Mouse (Mus musculus) neural tube, embryonic 13.5 days (tissue): Measurements from ENCODE around the gene Meiob. TPM values are rescaled to one million over a fixed set of nuclear protein-coding genes. Genes with fewer than 3 reads are reported as not detected.

Experiments
- ATAC-seq: fragments of 200-750 bp; cut with Nextera tagmentation; 2 replicates; pipeline ENCODE4 v1.8.0; 2017; ENCODE audit warnings: low read depth, mild to moderate bottlenecking, moderate TSS enrichment, moderate library complexity
- H3K27ac ChIP-seq: fragments of 300-500 bp; sonication (generic); replicated peaks from 2 replicates; pipeline ENCODE4 v1.5.1; 2015; ENCODE audit warnings: moderate library complexity, mild to moderate bottlenecking, inconsistent platforms
- H3K27me3 ChIP-seq: fragments of 300-500 bp; sonication (generic); 2 replicates; pipeline ENCODE4 v1.6.1; 2015; ENCODE audit warnings: mild to moderate bottlenecking, inconsistent platforms
- H3K36me3 ChIP-seq: fragments of 300-500 bp; sonication (generic); 2 replicates; pipeline ENCODE4 v1.6.1; 2015; ENCODE audit warnings: mild to moderate bottlenecking, inconsistent platforms
- H3K4me1 ChIP-seq: fragments of 300-500 bp; sonication (generic); replicated peaks from 2 replicates; pipeline ENCODE4 v1.6.1; 2015; ENCODE audit warnings: inconsistent platforms
- H3K4me2 ChIP-seq: fragments of 300-500 bp; sonication (generic); 2 replicates; pipeline ENCODE4 v1.6.1; 2015; ENCODE audit warnings: inconsistent platforms, mild to moderate bottlenecking, moderate library complexity
- H3K4me3 ChIP-seq: fragments of 300-500 bp; sonication (generic); 2 replicates; pipeline ENCODE4 v1.5.1; 2015; ENCODE audit warnings: mild to moderate bottlenecking, inconsistent platforms
- H3K9ac ChIP-seq: fragments of 300-500 bp; sonication (generic); 2 replicates; pipeline ENCODE4 v1.6.1; 2015; ENCODE audit warnings: moderate library complexity, mild to moderate bottlenecking, inconsistent platforms
- H3K9me3 ChIP-seq: fragments of 300-500 bp; sonication (generic); 2 replicates; pipeline ENCODE4 v1.6.1; 2016; ENCODE audit warnings: inconsistent platforms
- WGBS: fragments of 180-500 bp; shearing (Covaris S2); methylation state at CpG from one replicate; pipeline ENCODE4 v1.1.7; 2015; 5-methylcytosine and 5-hydroxymethylcytosine counted together
- polyA plus RNA-seq: library from polyadenylated mRNA; unstranded; fragments of >200 nt; fragmentation: Nextera tagmentation; extraction: Ambion mirVana; gene quantifications from 2 replicates; pipeline ENCODE4 v1.2.1, GENCODE M21; 2015

The Meiob gene
- polyA plus RNA-seq, 1 experiment from 2014 or later, result not detected

DNA sequence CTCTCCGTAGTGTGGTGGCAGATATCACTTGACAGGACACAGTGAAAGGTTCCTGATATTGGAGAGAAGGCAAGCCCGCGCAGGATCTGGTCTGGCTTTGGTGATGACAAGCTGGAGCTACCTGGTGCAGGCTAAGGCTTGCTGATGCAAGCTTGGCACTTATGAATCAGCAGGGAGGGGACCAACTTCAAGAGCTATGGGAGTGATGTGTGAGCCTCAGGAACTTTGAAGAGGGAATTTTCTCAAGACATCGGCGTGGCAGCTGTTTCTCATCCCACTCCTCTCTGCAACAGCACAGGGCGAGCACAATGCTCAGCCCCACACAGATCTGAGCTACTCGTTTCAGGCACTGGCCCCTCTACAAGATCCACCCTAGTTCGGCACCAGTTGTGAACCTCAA, 35.8 kb downstream of the Meiob start, which contains the start of gene Hagh:
Gene Hagh, plus strand, starts transcription at position 302 of the 400 bp plus-strand sequence.
- H3K27me3 ChIP-seq, result peaks cover 42% of the 10 kb centered on the region
- H3K27ac ChIP-seq, result no peak within 1 kb of the TSS
- no peaks in the 10 kb centered on the region for H3K36me3 ChIP-seq
- no peak within 1 kb of the TSS for H3K4me2 ChIP-seq
- no peaks in the 10 kb centered on the region for H3K9me3 ChIP-seq
- WGBS, result 78% methylated on average over 8 of the region's 8 CpGs
- H3K4me1 ChIP-seq, result no peaks in the 10 kb centered on the region
- no peak within 1 kb of the TSS for H3K4me3 ChIP-seq
- no peak within 1 kb of the TSS for H3K9ac ChIP-seq
- ATAC-seq, result no peak

GRCm38 (mm10) chr17:24840341-24840740, 36.3 kb downstream of the Meiob start:
- ATAC-seq, result no peak
- 56% methylated on average over 5 of the region's 5 CpGs for WGBS
- Histone ChIP-seq H3K9ac (no peak overlapping the region), H3K9me3 (no peaks in the 10 kb centered on the region), H3K27me3 (peaks cover 45% of the 10 kb centered on the region), H3K4me2 (no peak overlapping the region), H3K27ac (no peak overlapping the region), H3K4me3 (no peak overlapping the region), H3K36me3 (no peaks in the 10 kb centered on the region), H3K4me1 (no peaks in the 10 kb centered on the region)

GRCm38 (mm10) chr17:24841133-24841532, 37.0 kb downstream of the Meiob start:
- H3K36me3 ChIP-seq, result no peaks in the 10 kb centered on the region
- H3K9me3 ChIP-seq, result no peaks in the 10 kb centered on the region
- H3K27me3 ChIP-seq, result peaks cover 42% of the 10 kb centered on the region
- ATAC-seq, result no peak
- H3K27ac ChIP-seq, result no peak overlapping the region
- no peaks in the 10 kb centered on the region for H3K4me1 ChIP-seq
- no peak overlapping the region for H3K4me3 ChIP-seq
- 55% methylated on average over 4 of the region's 4 CpGs for WGBS
- no peak overlapping the region for H3K4me2 ChIP-seq
- no peak overlapping the region for H3K9ac ChIP-seq

- no peak for ATAC-seq
- WGBS, result 56% methylated on average over 2 of the region's 2 CpGs
- peaks cover 32% of the 10 kb centered on the region for H3K27me3 ChIP-seq
These were observed 38.5 kb downstream of the Meiob start for GRCm38 (mm10) chr17:24842631-24843030.

DNA sequence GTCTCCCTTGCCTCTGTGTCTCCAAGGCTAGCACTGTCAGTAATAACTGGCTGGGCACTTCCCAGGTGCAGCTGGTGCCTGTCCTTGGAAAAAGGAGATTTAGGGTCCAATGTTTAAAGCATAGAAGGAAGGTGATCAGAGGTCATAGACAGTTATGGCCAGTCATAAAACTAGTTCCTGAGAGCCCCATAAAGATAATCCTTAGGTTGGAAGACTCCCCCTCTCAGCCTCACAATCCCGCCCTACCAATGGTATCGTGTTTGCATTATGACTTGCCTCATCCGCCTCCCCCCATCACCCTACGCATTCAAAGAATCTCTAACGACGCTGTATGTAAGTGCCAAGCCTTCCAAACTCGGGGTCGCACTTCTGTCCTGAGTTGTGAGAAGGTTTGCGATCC, 40.4 kb downstream of the Meiob start:
- H3K4me2 ChIP-seq, result no peak overlapping the region
- H3K9ac ChIP-seq, result no peak overlapping the region
- H3K4me3 ChIP-seq, result no peak overlapping the region
- no peak for ATAC-seq
- H3K27me3 ChIP-seq, result peaks cover 28% of the 10 kb centered on the region
- H3K9me3 ChIP-seq, result no peaks in the 10 kb centered on the region
- peaks cover 12% of the 10 kb centered on the region for H3K4me1 ChIP-seq
- no peaks in the 10 kb centered on the region for H3K36me3 ChIP-seq
- no peak overlapping the region for H3K27ac ChIP-seq
- WGBS, result 40% methylated on average over 9 of the region's 9 CpGs

More at GRCm38 (mm10) chr17:24842631-24843030, 38.5 kb downstream of the Meiob start:
- Histone ChIP-seq H3K9ac (no peak overlapping the region), H3K4me3 (no peak overlapping the region), H3K4me1 (no peaks in the 10 kb centered on the region), H3K4me2 (no peak overlapping the region), H3K36me3 (no peaks in the 10 kb centered on the region), H3K27ac (no peak overlapping the region), H3K9me3 (no peaks in the 10 kb centered on the region)

DNA sequence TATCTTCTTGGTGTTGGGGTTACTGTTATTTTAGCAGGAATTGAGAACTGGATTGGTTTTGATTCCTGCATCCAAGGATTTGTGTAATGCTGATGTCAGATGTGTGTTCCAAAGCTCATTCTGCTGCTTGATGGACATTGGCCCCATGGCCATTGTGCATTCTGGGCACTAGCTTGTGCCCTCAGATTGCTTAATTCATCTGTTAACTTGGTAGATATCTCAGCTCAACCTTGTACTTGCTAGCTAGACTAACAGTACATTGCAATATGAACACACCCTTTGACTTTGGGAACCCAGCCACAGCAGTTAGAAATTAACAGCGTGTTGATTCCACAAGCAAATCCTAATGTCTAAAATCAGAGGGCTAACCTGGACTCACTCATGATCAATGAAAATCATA, 43.3 kb downstream of the Meiob start:
- no peak overlapping the region for H3K4me3 ChIP-seq
- H3K4me1 ChIP-seq, result peaks cover 24% of the 10 kb centered on the region
- no peak for ATAC-seq
- no peak overlapping the region for H3K27ac ChIP-seq
- H3K4me2 ChIP-seq, result no peak overlapping the region
- WGBS, result 97% methylated on average over 1 of the region's 1 CpGs
- H3K9ac ChIP-seq, result no peak overlapping the region
- no peaks in the 10 kb centered on the region for H3K36me3 ChIP-seq
- peaks cover 20% of the 10 kb centered on the region for H3K27me3 ChIP-seq
- H3K9me3 ChIP-seq, result no peaks in the 10 kb centered on the region

- Histone ChIP-seq H3K4me2 (peak overlapping the region; percentile 89), H3K9ac (no peak overlapping the region; the same call in 1 of the 2 replicates), H3K4me3 (peak overlapping the region; percentile 77; the same call in 1 of the 2 replicates), H3K36me3 (peaks cover 10% of the 10 kb centered on the region), H3K4me1 (peaks cover 24% of the 10 kb centered on the region), H3K9me3 (no peaks in the 10 kb centered on the region), H3K27me3 (peaks cover 20% of the 10 kb centered on the region), H3K27ac (no peak overlapping the region)
- ATAC-seq, result no peak
These were observed 44.5 kb downstream of the Meiob start for GRCm38 (mm10) chr17:24848600-24849031.

DNA sequence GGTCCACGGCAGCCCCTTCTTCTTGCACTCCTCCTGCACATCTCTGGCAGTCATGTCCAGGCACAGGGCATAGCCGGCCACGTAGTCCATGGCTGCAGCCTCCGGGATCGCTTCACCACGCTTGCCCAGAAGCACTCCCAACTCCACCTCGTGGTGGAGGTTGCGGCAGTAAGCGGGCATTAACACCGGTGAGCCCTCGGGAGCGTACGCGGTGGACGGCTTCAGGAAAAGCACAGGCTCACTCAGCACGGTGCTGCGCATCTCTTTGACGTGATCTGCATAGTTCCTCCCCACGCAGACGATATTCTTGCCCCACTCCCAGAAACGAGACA, 45.6 kb downstream of the Meiob start:
- peak overlapping the region; percentile 94 for H3K27ac ChIP-seq
- peak overlapping the region; percentile 89 for H3K4me2 ChIP-seq
- peaks cover 14% of the 10 kb centered on the region for H3K27me3 ChIP-seq
- H3K4me1 ChIP-seq, result peaks cover 24% of the 10 kb centered on the region
- peaks cover 21% of the 10 kb centered on the region for H3K36me3 ChIP-seq
- H3K4me3 ChIP-seq, result peak overlapping the region; percentile 77
- ATAC-seq, result peak; percentile 73
- H3K9me3 ChIP-seq, result no peaks in the 10 kb centered on the region
- H3K9ac ChIP-seq, result peak overlapping the region; percentile 81
- under 1% methylated on average over 21 of the region's 21 CpGs for WGBS

DNA sequence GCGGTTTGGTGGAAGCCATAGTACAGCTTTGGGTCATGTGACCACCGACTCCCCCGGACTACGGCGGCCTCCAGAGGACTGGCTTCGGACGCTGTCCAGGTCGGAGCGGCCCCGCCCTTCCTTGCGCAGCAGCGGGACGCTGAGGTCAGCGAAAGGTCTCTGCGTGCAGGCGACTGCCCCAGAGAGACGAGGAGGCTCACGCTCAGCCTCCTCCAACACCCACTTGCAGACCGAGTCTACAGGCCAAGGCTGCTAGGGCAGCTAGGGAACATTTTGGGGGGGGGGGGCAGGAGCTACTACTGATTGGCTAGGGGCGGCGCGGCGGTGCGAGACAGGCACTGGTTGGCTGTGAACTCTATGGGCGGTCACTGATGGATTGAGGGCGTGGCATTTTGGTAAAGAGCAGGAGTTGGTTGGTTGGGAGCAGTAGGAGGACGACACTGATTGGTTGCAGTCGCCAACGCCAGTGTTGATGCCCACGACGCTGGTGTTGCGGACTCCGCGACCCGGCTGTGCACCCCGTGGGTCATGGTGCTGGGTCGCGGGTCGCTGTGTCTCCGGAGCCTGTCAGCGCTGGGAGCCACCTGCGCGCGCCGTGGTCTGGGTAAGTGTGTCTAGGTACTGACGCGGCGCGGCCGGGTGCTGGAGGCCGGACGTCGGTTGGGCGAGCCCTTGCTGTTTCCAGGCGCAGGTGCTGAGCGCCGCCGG, 46.1 kb downstream of the Meiob start, which contains the start of gene Fahd1:
Gene Fahd1, minus strand, starts transcription at position 300 of the 708 bp plus-strand sequence.
- Histone ChIP-seq H3K4me2 (peak within 1 kb of the TSS; percentile 89), H3K27ac (peak within 1 kb of the TSS; percentile 94), H3K4me1 (peaks cover 24% of the 10 kb centered on the region), H3K27me3 (peaks cover 11% of the 10 kb centered on the region), H3K4me3 (peak within 1 kb of the TSS; percentile 77), H3K9me3 (no peaks in the 10 kb centered on the region), H3K36me3 (peaks cover 26% of the 10 kb centered on the region), H3K9ac (peak within 1 kb of the TSS; percentile 81)
- under 1% methylated on average over 58 of the region's 58 CpGs for WGBS
- ATAC-seq, result peak; percentile 100

- peak overlapping the region; percentile 81 for H3K9ac ChIP-seq
- peak overlapping the region; percentile 67 for H3K27ac ChIP-seq
- peaks cover 30% of the 10 kb centered on the region for H3K36me3 ChIP-seq
- peaks cover 8% of the 10 kb centered on the region for H3K27me3 ChIP-seq
- no peaks in the 10 kb centered on the region for H3K9me3 ChIP-seq
- no peak for ATAC-seq
- peak overlapping the region; percentile 72 for H3K4me2 ChIP-seq
- WGBS, result 2% methylated on average over 20 of the region's 20 CpGs
- H3K4me1 ChIP-seq, result peaks cover 24% of the 10 kb centered on the region
- peak overlapping the region; percentile 77 for H3K4me3 ChIP-seq
These were observed 46.7 kb downstream of the Meiob start for GRCm38 (mm10) chr17:24850773-24851127.

DNA sequence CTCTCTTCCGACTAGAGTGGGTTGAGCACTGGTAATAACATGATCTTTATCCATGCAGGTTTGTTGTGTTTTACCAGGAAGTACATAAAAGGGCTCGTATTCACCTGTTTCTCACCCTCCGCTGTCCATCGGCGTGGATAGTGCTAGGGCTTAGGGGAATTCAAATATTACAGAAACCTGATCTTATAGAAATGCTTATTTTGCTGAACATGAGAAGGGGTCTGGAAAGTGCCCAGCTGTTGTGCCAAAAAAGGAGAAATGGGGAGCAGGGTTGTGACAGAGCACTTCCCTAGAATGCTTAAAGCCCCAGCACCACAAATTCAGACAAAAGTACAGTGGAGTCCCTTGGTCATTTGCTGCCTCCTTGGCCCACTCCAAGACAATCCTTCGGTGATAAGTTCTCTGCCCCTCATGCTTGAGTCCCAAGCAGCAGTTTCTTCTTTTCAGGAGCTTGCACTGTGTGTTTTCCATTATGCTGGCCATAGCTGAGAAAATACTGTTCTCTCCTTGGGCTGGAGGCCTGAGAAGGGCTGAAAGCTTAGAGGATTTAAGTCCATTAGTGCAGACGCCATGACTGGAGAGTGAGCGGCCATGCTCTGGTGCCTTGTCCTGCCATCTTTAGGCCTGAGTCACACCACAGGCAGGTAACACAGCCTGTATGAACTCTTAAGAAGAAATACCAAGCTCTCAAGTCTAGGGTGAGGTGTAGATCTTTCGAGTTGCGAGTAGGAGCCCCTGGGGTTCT, 47.5 kb downstream of the Meiob start:
- H3K4me3 ChIP-seq, result peak overlapping the region; percentile 77
- peak overlapping the region; percentile 72 for H3K4me2 ChIP-seq
- WGBS, result 81% methylated on average over 10 of the region's 10 CpGs
- peaks cover 38% of the 10 kb centered on the region for H3K36me3 ChIP-seq
- peaks cover 24% of the 10 kb centered on the region for H3K4me1 ChIP-seq
- no peaks in the 10 kb centered on the region for H3K9me3 ChIP-seq
- no peak overlapping the region for H3K27ac ChIP-seq
- no peak for ATAC-seq
- peaks cover 8% of the 10 kb centered on the region for H3K27me3 ChIP-seq
- peak overlapping the region; percentile 81 for H3K9ac ChIP-seq

GRCm38 (mm10) chr17:24855838-24856464, 51.9 kb downstream of the Meiob start:
- peaks cover 10% of the 10 kb centered on the region for H3K4me1 ChIP-seq
- H3K27ac ChIP-seq, result no peak overlapping the region
- no peak for ATAC-seq
- no peak overlapping the region for H3K9ac ChIP-seq
- no peaks in the 10 kb centered on the region for H3K9me3 ChIP-seq
- no peak overlapping the region for H3K4me3 ChIP-seq
- H3K27me3 ChIP-seq, result peaks cover 8% of the 10 kb centered on the region
- WGBS, result 85% methylated on average over 3 of the region's 3 CpGs
- H3K4me2 ChIP-seq, result no peak overlapping the region
- peaks cover 59% of the 10 kb centered on the region for H3K36me3 ChIP-seq
